Mouse (Mus musculus): ENCODE measurements around the gene Gm42906. TPM values are rescaled to one million over a fixed set of nuclear protein-coding genes. Genes with fewer than 3 reads are reported as not detected.

The Gm42906 gene
- polyA plus RNA-seq, 1 experiment from 2014 or later, result 0.38 TPM

DNA sequence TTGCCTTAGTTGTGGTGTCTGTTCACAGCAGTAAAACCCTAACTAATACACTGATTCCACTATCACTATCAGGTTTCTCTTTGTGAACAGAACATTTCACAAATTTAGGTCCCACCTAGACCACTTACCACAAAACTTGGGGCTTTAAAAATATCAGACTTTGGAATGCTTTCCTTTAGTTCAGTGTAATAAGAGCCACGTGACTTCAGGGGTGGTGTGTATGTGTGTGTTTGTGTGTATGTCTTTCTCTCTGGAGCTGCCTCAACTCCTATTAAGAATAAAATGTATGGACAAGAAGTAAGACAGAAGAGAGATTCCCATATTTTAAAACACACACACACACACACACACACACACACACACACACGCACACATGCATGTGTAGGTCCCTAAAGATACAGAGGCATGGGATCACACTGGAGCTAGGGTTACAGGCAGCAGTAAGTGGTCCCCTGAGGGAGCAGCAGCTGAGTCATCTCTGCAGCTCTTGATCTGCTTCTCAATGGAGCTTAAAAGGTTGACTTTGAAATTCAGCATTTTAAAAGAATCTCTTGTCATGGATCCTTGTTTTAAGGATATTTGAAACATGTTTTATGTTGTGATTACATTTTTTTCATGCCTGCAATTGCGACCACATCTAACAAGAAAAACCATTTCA lies 64.5 kb downstream of the Gm42906 start:
- no peak overlapping the region for H3K4me3 ChIP-seq
- H3K4me1 ChIP-seq (replicated peaks), result 0 out of 2 replicates have a peak, but pooled peaks cover 4% of the 10 kb centered on the region
- no peak overlapping the region for H3K9ac ChIP-seq
- no peaks in the 10 kb centered on the region for H3K36me3 ChIP-seq
- no peak for ATAC-seq (replicated peaks; ENCODE audit: insufficient number of reproducible peaks, insufficient read depth, low FRiP score, low read depth)
- H3K4me2 ChIP-seq, result no peak overlapping the region
- H3K27ac ChIP-seq, result no peak overlapping the region
- H3K27me3 ChIP-seq, result no peaks in the 10 kb centered on the region
- no peaks in the 10 kb centered on the region for H3K9me3 ChIP-seq (replicated peaks)
- 73% methylated on average over 3 of the region's 3 CpGs for whole genome bisulfite sequencing

DNA sequence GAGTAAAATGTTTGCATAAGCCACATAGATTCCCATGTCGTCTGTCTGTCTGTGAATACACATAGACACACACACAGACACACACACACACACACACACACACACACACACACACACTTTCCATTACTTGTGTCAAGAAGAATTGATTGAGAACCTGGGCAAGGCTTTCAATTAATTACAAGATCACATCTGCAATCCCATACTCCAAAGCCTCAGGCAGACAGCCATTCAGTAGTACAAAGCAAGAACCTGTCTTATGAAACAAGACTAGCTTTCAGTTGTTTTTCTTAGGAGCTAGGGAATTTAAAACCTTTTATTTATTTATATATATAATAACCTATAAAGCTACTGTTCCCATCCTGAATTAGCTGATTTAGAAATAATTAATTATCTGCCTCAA lies 78.3 kb downstream of the Gm42906 start:
- 82% methylated on average over 1 of the region's 1 CpGs for WGBS
- no peaks in the 10 kb centered on the region for H3K4me1 ChIP-seq (replicated peaks)

DNA sequence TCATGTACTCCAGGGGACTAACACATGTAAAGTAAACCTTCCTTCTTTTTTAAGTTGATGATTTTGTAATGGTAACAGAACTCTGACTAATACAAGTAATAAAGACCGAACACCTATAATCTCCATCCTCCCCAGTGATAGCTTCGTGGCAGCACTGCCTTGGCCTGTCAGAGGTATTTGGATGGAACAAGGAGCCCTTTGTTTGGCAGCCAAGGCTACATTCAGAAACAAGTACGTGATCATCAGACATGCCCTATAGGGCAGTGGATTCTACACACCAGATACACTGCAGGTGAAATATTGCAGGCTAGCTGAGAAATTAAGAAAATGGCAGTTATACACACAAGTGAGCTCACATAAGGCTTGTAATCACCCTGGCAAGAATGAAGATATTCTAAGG lies 79.5 kb downstream of the Gm42906 start:
- H3K27me3 ChIP-seq, result no peaks in the 10 kb centered on the region
- 66% methylated on average over 3 of the region's 3 CpGs for WGBS
- no peak for ATAC-seq (replicated peaks; ENCODE audit: insufficient number of reproducible peaks, insufficient read depth, low FRiP score, low read depth)
- H3K4me2 ChIP-seq, result no peak overlapping the region
- no peak overlapping the region for H3K27ac ChIP-seq
- no peaks in the 10 kb centered on the region for H3K9me3 ChIP-seq (replicated peaks)
- no peaks in the 10 kb centered on the region for H3K4me1 ChIP-seq (replicated peaks)
- H3K36me3 ChIP-seq, result no peaks in the 10 kb centered on the region
- H3K9ac ChIP-seq, result no peak overlapping the region
- no peak overlapping the region for H3K4me3 ChIP-seq

More for the DNA sequence above, 78.3 kb downstream of the Gm42906 start:
- H3K4me3 ChIP-seq, result no peak overlapping the region
- H3K9ac ChIP-seq, result no peak overlapping the region
- no peak overlapping the region for H3K4me2 ChIP-seq
- no peaks in the 10 kb centered on the region for H3K9me3 ChIP-seq (replicated peaks)
- no peaks in the 10 kb centered on the region for H3K36me3 ChIP-seq
- ATAC-seq (replicated peaks; ENCODE audit: insufficient number of reproducible peaks, insufficient read depth, low FRiP score, low read depth), result no peak
- no peak overlapping the region for H3K27ac ChIP-seq
- no peaks in the 10 kb centered on the region for H3K27me3 ChIP-seq

DNA sequence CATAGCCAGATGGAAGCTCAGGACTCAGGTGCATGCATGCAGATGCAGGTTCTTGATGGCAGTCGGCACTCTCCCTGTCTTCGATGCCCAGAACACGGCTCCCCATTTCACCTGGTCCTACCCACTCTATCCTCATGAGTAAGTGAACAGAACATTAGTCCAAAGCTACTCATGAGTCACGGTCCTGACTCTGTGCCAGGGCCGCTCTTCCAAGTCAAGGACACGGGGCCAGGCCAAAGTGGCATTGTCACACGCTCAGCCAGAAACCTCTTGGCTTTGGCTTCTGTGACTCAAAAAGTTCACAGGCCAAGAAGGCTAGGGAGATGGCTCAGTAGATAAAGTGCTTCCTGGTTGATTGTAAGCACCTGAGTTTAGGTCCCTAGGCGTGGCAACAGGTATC lies 81.3 kb downstream of the Gm42906 start:
- H3K4me2 ChIP-seq, result no peak overlapping the region
- H3K9ac ChIP-seq, result no peak overlapping the region
- no peaks in the 10 kb centered on the region for H3K4me1 ChIP-seq (replicated peaks)
- no peak overlapping the region for H3K4me3 ChIP-seq
- no peak for ATAC-seq (replicated peaks; ENCODE audit: insufficient number of reproducible peaks, insufficient read depth, low FRiP score, low read depth)
- H3K9me3 ChIP-seq (replicated peaks), result no peaks in the 10 kb centered on the region
- 82% methylated on average over 8 of the region's 8 CpGs for WGBS
- no peaks in the 10 kb centered on the region for H3K27me3 ChIP-seq
- no peak overlapping the region for H3K27ac ChIP-seq
- no peaks in the 10 kb centered on the region for H3K36me3 ChIP-seq

DNA sequence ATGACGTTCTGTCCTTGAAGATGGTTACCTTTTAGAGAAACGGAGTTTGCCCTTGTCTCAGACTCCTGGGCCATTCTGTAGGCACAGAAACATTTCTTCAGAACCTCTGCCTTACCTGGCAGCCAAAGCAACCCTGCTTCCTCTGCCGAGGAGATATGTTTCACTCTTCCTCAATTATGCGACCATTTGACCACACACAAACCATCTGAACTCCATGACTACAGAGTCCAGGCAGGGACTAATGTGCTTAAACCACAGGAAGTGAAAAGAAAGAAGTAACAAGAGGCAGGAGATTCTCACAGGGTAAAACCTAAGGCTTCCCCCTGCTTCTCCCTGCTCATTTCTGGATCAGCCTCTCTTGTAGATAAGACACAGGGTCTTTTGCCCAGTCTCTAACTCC lies 83.2 kb downstream of the Gm42906 start:
- 65% methylated on average over 4 of the region's 4 CpGs for WGBS
- Histone ChIP-seq H3K9ac (no peak overlapping the region), H3K27me3 (no peaks in the 10 kb centered on the region), H3K4me2 (no peak overlapping the region), H3K36me3 (no peaks in the 10 kb centered on the region), H3K27ac (no peak overlapping the region), H3K4me1 (replicated peaks) (no peaks in the 10 kb centered on the region), H3K9me3 (replicated peaks) (no peaks in the 10 kb centered on the region), H3K4me3 (no peak overlapping the region)
- ATAC-seq (replicated peaks; ENCODE audit: insufficient number of reproducible peaks, insufficient read depth, low FRiP score, low read depth), result no peak

DNA sequence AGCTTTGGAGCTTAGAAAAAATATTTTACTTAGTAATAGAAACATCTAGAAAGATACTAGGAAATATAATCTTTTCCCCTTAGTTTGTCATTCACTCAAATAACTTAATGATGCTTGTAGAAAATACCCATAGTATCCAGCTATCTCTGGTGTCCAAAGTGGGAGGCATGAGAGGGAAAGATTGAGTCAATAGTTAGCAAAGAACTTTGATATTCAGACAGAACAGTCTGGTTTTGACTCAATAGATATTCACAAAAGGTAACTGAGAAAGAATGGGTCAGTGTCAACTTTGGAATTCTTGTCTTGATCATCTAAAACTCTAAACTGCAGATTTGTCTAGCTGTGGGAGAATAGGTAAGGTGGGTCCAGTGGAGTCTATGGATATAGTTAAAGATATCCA lies 94.3 kb downstream of the Gm42906 start:
- no peaks in the 10 kb centered on the region for H3K4me1 ChIP-seq (replicated peaks)
- no peaks in the 10 kb centered on the region for H3K27me3 ChIP-seq
- no peaks in the 10 kb centered on the region for H3K36me3 ChIP-seq
- no peak for ATAC-seq (replicated peaks; ENCODE audit: insufficient number of reproducible peaks, insufficient read depth, low FRiP score, low read depth)
- no peaks in the 10 kb centered on the region for H3K9me3 ChIP-seq (replicated peaks)
- no peak overlapping the region for H3K9ac ChIP-seq
- H3K27ac ChIP-seq, result no peak overlapping the region
- no peak overlapping the region for H3K4me3 ChIP-seq
- no peak overlapping the region for H3K4me2 ChIP-seq

DNA sequence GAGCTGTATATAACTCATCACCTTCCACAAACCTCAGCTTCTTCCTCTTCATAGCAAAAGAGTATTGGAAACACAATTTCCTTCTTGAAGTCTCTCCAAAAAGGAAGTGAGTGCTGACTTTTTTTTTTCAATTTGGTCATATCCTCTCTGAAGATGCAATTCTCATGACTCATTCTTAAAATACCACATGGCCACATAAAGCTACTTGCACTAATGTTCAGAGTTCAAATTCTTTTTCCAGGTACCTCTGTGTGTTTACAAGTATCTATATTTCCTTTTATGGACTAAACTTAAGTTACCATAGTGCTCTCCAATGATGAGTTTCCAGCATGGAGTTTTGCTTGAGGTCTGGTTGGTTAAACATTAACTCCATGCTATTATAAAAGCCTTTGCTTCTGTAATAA lies 94.8 kb downstream of the Gm42906 start:
- H3K9ac ChIP-seq, result no peak overlapping the region
- no peaks in the 10 kb centered on the region for H3K9me3 ChIP-seq (replicated peaks)
- H3K4me3 ChIP-seq, result no peak overlapping the region
- no peak overlapping the region for H3K27ac ChIP-seq
- no peak for ATAC-seq (replicated peaks; ENCODE audit: insufficient number of reproducible peaks, insufficient read depth, low FRiP score, low read depth)
- H3K4me1 ChIP-seq (replicated peaks), result no peaks in the 10 kb centered on the region
- no peak overlapping the region for H3K4me2 ChIP-seq
- H3K36me3 ChIP-seq, result no peaks in the 10 kb centered on the region
- no peaks in the 10 kb centered on the region for H3K27me3 ChIP-seq

DNA sequence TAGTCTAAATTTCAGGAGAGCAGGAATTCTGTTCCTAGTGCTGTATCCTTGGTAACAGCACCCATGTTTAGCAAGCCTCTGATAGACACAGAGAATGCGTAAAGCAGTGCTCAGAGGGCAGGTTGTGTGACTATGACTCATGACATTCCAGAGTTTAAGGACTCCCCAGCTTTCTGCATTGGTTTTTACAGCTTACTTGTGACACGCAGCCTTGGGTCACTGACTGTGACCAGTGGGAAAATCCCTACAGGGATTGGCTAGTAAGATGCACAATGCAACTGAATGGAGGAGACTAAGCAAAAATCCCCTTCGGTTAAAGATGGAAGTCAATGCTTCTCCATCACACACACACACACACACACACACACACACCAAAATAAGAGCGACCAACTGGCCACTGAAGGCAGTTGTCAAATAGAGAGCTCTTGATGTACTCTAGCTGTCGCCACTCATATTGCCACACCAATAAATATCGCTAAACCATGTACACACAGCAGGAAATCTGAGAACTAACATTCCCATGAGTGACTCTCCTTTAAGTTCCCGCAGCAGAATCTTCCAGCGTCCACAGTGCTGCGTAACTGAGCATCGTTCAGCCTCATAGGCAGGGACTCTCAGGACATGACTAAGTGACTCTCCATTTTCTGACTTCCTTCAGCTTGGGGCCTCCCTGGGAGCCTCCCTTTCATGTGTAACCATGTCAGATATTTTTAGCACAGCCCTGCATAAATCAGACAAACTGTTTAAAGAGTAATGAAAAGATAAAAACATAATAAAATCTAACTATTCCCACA lies 112.0 kb downstream of the Gm42906 start:
- peak overlapping the region; percentile 35; the same call in 1 of the 2 replicates for H3K27ac ChIP-seq

DNA sequence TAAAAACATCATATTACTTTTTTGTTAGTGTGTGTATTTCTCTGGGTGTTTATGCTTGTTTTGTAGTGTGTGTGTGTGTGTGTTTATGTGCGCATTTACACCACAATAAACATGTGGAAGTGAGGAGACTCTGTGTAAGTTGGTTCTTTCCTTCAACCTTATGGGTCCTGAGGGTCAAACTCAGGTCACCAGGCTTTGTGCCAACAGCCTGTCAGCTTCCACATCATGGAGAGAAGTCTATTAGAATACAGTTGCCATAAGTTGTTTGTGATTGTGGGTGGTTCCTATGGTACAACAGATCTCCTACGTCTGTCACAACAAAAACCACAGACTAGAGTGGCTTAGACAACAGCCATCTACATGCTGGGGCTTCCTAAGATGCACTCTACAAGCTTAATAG lies 127.7 kb downstream of the Gm42906 start:
- ATAC-seq (replicated peaks; ENCODE audit: insufficient number of reproducible peaks, insufficient read depth, low FRiP score, low read depth), result no peak
- Histone ChIP-seq H3K27me3 (no peaks in the 10 kb centered on the region), H3K27ac (no peak overlapping the region), H3K9me3 (replicated peaks) (no peaks in the 10 kb centered on the region), H3K36me3 (no peaks in the 10 kb centered on the region), H3K4me2 (no peak overlapping the region), H3K4me1 (replicated peaks) (no peaks in the 10 kb centered on the region), H3K4me3 (no peak overlapping the region), H3K9ac (no peak overlapping the region)
- whole genome bisulfite sequencing, result 66% methylated on average over 2 of the region's 2 CpGs

More for the DNA sequence above, 112.0 kb downstream of the Gm42906 start:
- peak overlapping the region; percentile 8; the same call in 1 of the 2 replicates for H3K4me3 ChIP-seq
- no peak overlapping the region for H3K9ac ChIP-seq
- 32% methylated on average over 10 of the region's 10 CpGs for WGBS
- peak overlapping the region; percentile 44 for H3K4me2 ChIP-seq
- no peaks in the 10 kb centered on the region for H3K36me3 ChIP-seq
- no peaks in the 10 kb centered on the region for H3K27me3 ChIP-seq
- peaks cover 8% of the 10 kb centered on the region for H3K4me1 ChIP-seq (replicated peaks)
- no peaks in the 10 kb centered on the region for H3K9me3 ChIP-seq (replicated peaks)
- no peak; the same call in 1 of the 2 replicates for ATAC-seq (replicated peaks; ENCODE audit: insufficient number of reproducible peaks, insufficient read depth, low FRiP score, low read depth)

DNA sequence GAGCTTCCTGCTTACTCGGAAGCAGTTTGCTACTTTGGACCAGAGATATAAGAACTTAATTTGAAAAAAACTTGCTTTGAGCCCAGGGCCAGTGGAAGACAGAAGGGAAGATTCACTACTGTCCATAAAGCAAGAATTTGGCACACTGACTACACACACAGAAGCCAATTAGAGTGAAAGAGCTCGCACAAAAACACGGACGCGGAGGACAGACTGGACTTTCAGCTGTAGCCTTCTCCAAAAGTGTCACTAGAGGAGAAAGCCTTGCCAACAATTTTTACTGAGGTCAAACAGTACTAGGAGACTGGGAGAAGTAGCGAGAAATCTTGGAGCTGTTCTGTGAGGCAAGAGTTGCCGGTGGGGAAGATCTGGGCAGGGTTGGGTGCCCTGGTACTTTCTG lies 128.4 kb downstream of the Gm42906 start:
- Histone ChIP-seq H3K4me1 (replicated peaks) (no peaks in the 10 kb centered on the region), H3K9ac (no peak overlapping the region), H3K27ac (no peak overlapping the region), H3K4me2 (no peak overlapping the region), H3K36me3 (no peaks in the 10 kb centered on the region), H3K27me3 (no peaks in the 10 kb centered on the region), H3K4me3 (no peak overlapping the region), H3K9me3 (replicated peaks) (no peaks in the 10 kb centered on the region)
- WGBS, result 81% methylated on average over 7 of the region's 7 CpGs
- no peak for ATAC-seq (replicated peaks; ENCODE audit: insufficient number of reproducible peaks, insufficient read depth, low FRiP score, low read depth)

DNA sequence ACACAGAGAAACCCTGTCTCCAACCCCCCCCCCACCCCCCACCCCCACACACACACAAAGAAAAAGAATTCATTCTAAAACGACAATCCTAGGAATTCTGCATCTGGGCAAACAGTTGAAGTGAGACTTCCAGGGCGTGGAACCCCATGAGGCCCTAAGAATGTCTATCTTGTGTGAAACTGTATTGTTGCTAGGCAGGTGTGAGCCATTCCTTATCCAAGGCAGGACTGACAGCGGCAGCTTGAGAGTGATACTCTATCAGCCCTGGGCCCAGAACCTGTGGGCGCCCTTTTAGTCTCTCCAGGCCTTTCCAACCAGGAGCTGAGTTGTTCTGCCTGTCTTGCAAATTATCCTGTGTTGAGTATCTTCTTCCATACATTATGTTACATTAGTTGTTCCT lies 129.6 kb downstream of the Gm42906 start:
- no peaks in the 10 kb centered on the region for H3K27me3 ChIP-seq

DNA sequence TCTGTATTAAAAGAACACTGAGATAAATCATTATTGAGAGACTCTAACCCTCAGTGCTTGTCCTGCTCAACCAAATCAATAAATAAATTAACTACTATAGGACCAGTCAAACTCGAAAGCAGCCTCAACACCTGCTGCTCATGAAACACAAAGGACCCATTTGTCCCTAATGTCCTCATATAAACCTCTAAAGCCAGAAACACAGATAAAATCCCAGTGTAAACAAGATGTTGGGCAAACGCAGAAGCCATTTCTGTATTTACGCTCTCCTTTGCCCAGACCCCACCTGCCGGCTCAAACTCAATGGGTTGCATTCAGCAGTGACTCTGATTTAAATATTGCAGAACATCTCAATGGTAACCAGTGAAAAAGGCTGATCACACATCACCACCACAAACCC lies 131.7 kb downstream of the Gm42906 start:
- Histone ChIP-seq H3K4me2 (no peak overlapping the region), H3K9ac (no peak overlapping the region), H3K4me1 (replicated peaks) (no peaks in the 10 kb centered on the region), H3K36me3 (no peaks in the 10 kb centered on the region), H3K27ac (no peak overlapping the region), H3K4me3 (no peak overlapping the region), H3K27me3 (no peaks in the 10 kb centered on the region), H3K9me3 (replicated peaks) (no peaks in the 10 kb centered on the region)
- no peak for ATAC-seq (replicated peaks; ENCODE audit: insufficient number of reproducible peaks, insufficient read depth, low FRiP score, low read depth)
- 74% methylated on average over 4 of the region's 4 CpGs for WGBS

More for the DNA sequence above, 129.6 kb downstream of the Gm42906 start:
- Histone ChIP-seq H3K4me3 (no peak overlapping the region), H3K36me3 (no peaks in the 10 kb centered on the region), H3K9ac (no peak overlapping the region), H3K4me2 (no peak overlapping the region), H3K4me1 (replicated peaks) (no peaks in the 10 kb centered on the region), H3K9me3 (replicated peaks) (no peaks in the 10 kb centered on the region), H3K27ac (no peak overlapping the region)
- no peak for ATAC-seq (replicated peaks; ENCODE audit: insufficient number of reproducible peaks, insufficient read depth, low FRiP score, low read depth)
- WGBS, result 68% methylated on average over 4 of the region's 4 CpGs

All from heart, embryonic 15.5 days (tissue).